Mouse (Mus musculus): Measurements from ENCODE around the gene Tle2. TPM values are rescaled to one million over a fixed set of nuclear protein-coding genes. Genes with fewer than 3 reads are reported as not detected.
A peak's percentile ranks its signal among the peaks of the same experiment; 100 is the strongest.

The Tle2 gene
- polyA plus RNA-seq, 1 experiment, result 25.7 TPM

GRCm38 (mm10) chr10:81591846-81592245 lies 17.5 kb downstream of the Tle2 start:
- Histone ChIP-seq H3K4me3 (ENCODE audit: insufficient read depth, low read length) (no peak overlapping the region), H3K4me1 (ENCODE audit: control insufficient read depth, insufficient read depth, low read length) (peaks cover 6% of the 10 kb centered on the region), H3K27ac (ENCODE audit: insufficient read depth, low read length) (no peak overlapping the region)
- TF ChIP-seq POLR2A (IDR thresholded peaks at IDR 0.05; ENCODE audit: low read depth, low read length) (no peak), CTCF (IDR thresholded peaks at IDR 0.05; ENCODE audit: borderline replicate concordance, insufficient read depth, low read length) (no peak)

DNA sequence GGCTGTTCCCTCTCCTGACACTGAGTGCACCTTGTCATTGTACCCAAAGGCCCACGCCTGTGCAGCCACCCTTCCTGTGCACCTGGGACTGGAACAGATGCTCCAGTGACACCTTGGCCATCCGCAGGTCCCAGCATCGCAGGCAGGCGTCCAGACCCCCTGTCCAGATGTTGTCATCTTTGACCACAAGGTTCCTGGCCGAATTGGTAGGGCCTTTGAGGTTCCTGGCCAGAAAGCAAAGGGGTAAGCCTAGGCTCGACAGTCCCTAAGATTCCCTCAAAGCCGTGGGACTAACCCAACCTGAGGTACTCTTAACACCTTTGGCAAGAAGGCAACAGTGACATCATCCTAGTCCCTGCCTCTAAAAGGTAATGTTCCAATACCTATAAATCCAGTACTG lies 18.3 kb downstream of the Tle2 start:
- TF ChIP-seq CTCF (IDR thresholded peaks at IDR 0.05; ENCODE audit: borderline replicate concordance, insufficient read depth, low read length) (no peak), POLR2A (IDR thresholded peaks at IDR 0.05; ENCODE audit: low read depth, low read length) (no peak)
- Histone ChIP-seq H3K4me3 (ENCODE audit: insufficient read depth, low read length) (no peak overlapping the region), H3K4me1 (ENCODE audit: control insufficient read depth, insufficient read depth, low read length) (peaks cover 6% of the 10 kb centered on the region), H3K27ac (ENCODE audit: insufficient read depth, low read length) (no peak overlapping the region)

DNA sequence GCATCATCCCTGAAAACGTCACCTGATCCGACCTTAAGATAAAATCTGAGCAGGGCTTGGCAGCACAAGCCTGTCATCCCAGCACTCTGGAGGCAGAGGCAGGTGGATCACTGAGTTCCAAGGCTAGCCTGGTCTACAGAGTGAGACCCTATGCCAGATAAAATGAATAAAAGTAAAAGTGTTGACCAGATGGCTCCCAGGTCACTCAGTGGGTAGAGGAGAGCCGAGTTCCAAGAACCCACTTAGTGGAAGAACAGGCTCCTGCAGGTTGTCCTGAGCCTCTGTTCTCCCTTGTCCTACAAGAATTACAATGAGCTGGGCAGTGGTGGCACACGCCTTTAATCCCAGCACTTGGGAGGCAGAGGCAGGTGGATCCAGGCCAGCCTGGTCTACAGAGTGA lies 18.9 kb downstream of the Tle2 start:
- no peak overlapping the region for H3K27ac ChIP-seq (ENCODE audit: insufficient read depth, low read length)
- peaks cover 6% of the 10 kb centered on the region for H3K4me1 ChIP-seq (ENCODE audit: control insufficient read depth, insufficient read depth, low read length)
- H3K4me3 ChIP-seq (ENCODE audit: insufficient read depth, low read length), result no peak overlapping the region
- no peak for TF ChIP-seq CTCF (IDR thresholded peaks at IDR 0.05; ENCODE audit: borderline replicate concordance, insufficient read depth, low read length)
- no peak for TF ChIP-seq POLR2A (IDR thresholded peaks at IDR 0.05; ENCODE audit: low read depth, low read length)

DNA sequence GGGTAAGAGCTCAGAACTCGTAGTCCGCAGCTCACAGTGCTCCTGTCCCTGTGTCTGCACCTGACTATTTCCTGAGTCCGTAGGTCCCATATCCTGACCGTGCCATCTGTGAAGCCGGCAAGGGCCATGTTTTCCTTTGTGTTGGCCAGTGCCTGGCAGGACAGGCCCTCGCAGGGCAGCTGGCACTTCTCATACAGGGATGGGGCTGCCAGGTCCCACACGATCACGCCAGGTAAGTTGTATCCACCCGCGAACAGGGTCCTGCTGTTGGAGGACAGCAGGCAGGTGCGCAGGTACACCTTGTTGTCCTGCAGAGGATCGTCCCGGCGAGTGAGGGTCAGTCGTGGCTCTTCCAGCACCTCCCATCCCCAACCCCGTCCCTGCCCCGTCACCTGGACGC lies 19.6 kb downstream of the Tle2 start:
- H3K4me1 ChIP-seq (ENCODE audit: control insufficient read depth, insufficient read depth, low read length), result peaks cover 6% of the 10 kb centered on the region
- TF ChIP-seq CTCF (IDR thresholded peaks at IDR 0.05; ENCODE audit: borderline replicate concordance, insufficient read depth, low read length), result no peak
- no peak for TF ChIP-seq POLR2A (IDR thresholded peaks at IDR 0.05; ENCODE audit: low read depth, low read length)
- no peak overlapping the region for H3K27ac ChIP-seq (ENCODE audit: insufficient read depth, low read length)
- H3K4me3 ChIP-seq (ENCODE audit: insufficient read depth, low read length), result no peak overlapping the region

DNA sequence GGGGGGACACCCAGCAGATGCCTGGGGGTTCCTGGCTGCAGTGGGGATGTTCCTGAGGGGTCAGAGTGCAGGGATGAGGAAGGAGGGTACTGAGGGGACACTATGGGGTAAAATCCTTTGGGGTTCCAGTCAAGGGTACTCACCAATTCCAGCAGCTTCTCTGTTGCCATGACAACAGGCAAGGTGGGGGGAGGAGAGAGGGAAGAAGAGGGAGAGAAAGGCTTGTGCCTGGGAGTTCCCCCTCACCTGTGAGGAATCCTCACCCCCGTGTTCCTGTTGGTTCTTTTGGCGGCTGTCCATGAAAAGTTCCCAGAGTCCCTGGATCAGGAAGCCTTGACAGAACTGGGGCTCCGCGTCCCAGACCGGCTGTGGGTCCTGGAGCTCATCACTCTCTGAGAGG lies 21.2 kb downstream of the Tle2 start:
- H3K27ac ChIP-seq (ENCODE audit: insufficient read depth, low read length), result peak overlapping the region; percentile 60; the same call in 1 of the 2 replicates
- no peak overlapping the region for H3K4me3 ChIP-seq (ENCODE audit: insufficient read depth, low read length)
- H3K4me1 ChIP-seq (ENCODE audit: control insufficient read depth, insufficient read depth, low read length), result peaks cover 6% of the 10 kb centered on the region
- no peak for TF ChIP-seq CTCF (IDR thresholded peaks at IDR 0.05; ENCODE audit: borderline replicate concordance, insufficient read depth, low read length)

DNA sequence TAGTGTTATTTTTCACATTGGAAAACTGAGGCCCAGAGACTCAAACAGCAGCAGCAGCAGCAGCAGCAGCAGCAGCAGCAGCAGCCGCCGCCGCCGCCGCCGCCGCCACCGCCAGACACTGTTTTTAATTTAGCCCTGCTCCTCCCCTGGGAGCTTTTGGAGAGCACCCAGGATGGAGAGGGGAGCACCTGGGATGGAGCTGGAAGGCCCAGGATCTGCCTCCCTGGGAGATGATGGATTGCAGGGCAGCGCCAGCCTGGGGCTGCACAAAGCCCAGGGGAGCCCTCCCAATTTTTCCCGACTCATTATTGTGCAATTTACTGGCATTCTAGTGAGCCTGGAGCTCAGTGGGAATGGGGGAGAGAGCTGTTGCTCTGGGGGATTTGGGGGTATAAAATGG lies 22.2 kb downstream of the Tle2 start:
- no peak for TF ChIP-seq POLR2A (IDR thresholded peaks at IDR 0.05; ENCODE audit: low read depth, low read length)
- no peak for TF ChIP-seq CTCF (IDR thresholded peaks at IDR 0.05; ENCODE audit: borderline replicate concordance, insufficient read depth, low read length)
- peak overlapping the region; percentile 60 for H3K27ac ChIP-seq (ENCODE audit: insufficient read depth, low read length)
- no peak overlapping the region for H3K4me3 ChIP-seq (ENCODE audit: insufficient read depth, low read length)
- H3K4me1 ChIP-seq (ENCODE audit: control insufficient read depth, insufficient read depth, low read length), result peaks cover 6% of the 10 kb centered on the region

- H3K4me3 ChIP-seq (ENCODE audit: insufficient read depth, low read length), result no peak overlapping the region
- TF ChIP-seq POLR2A (IDR thresholded peaks at IDR 0.05; ENCODE audit: low read depth, low read length) (peak; percentile 77), CTCF (IDR thresholded peaks at IDR 0.05; ENCODE audit: borderline replicate concordance, insufficient read depth, low read length) (no peak)
- peaks cover 6% of the 10 kb centered on the region for H3K4me1 ChIP-seq (ENCODE audit: control insufficient read depth, insufficient read depth, low read length)
- H3K27ac ChIP-seq (ENCODE audit: insufficient read depth, low read length), result peak overlapping the region; percentile 57
These were observed 23.0 kb downstream of the Tle2 start for GRCm38 (mm10) chr10:81597137-81597950.

DNA sequence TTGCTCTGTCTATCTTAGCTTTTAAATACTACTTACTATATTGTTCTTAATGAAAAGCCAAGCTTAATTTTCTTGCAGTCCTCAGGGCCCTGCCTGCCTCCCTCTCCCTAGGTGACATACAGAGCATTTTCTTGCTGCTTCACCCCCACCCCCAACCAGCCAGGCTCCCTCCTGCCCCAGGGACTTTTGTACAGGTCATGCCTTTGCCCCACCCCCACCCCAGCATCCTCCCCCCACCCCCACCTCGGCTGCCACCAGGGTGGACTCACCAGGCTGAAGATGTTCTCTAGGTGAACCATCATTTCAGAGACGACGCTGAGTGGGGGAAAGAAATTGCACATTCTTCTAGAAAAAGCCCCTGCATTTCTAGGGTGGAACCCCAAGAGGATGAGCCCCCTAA lies 24.0 kb downstream of the Tle2 start:
- Histone ChIP-seq H3K4me1 (ENCODE audit: control insufficient read depth, insufficient read depth, low read length) (peaks cover 6% of the 10 kb centered on the region), H3K27ac (ENCODE audit: insufficient read depth, low read length) (no peak overlapping the region), H3K4me3 (ENCODE audit: insufficient read depth, low read length) (no peak overlapping the region)
- no peak for TF ChIP-seq CTCF (IDR thresholded peaks at IDR 0.05; ENCODE audit: borderline replicate concordance, insufficient read depth, low read length)
- no peak for TF ChIP-seq POLR2A (IDR thresholded peaks at IDR 0.05; ENCODE audit: low read depth, low read length)

- H3K4me1 ChIP-seq (ENCODE audit: control insufficient read depth, insufficient read depth, low read length), result peaks cover 6% of the 10 kb centered on the region
- H3K27ac ChIP-seq (ENCODE audit: insufficient read depth, low read length), result no peak overlapping the region
- H3K4me3 ChIP-seq (ENCODE audit: insufficient read depth, low read length), result no peak overlapping the region
- TF ChIP-seq POLR2A (IDR thresholded peaks at IDR 0.05; ENCODE audit: low read depth, low read length), result no peak
- no peak for TF ChIP-seq CTCF (IDR thresholded peaks at IDR 0.05; ENCODE audit: borderline replicate concordance, insufficient read depth, low read length)
These were observed 24.5 kb downstream of the Tle2 start for GRCm38 (mm10) chr10:81598871-81599270.

DNA sequence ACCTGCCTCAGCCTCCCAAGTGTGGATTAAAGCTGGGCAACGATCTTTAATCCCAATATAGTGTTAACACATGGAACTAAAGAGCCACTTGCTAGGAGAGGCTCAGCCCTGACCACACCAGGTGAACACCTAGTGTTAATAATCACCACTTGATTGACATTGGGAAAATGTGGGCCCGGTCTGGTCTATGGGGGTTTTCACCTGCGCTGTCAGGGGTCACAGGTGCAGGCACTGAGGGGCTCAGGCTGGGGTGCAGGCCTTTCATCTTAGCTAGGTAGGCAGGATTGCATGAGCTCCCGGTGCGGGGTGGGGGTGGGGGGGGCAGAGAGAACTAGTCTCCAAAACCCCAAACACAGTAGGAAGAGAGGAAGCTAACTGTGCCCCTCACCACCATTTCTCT lies 25.3 kb downstream of the Tle2 start:
- Histone ChIP-seq H3K27ac (ENCODE audit: insufficient read depth, low read length) (no peak overlapping the region), H3K4me1 (ENCODE audit: control insufficient read depth, insufficient read depth, low read length) (peaks cover 6% of the 10 kb centered on the region), H3K4me3 (ENCODE audit: insufficient read depth, low read length) (no peak overlapping the region)
- TF ChIP-seq POLR2A (IDR thresholded peaks at IDR 0.05; ENCODE audit: low read depth, low read length) (no peak), CTCF (IDR thresholded peaks at IDR 0.05; ENCODE audit: borderline replicate concordance, insufficient read depth, low read length) (no peak)
